Mouse (Mus musculus) forebrain, postnatal 0 days (tissue): ENCODE results near the gene Gba. TPM values are rescaled to one million over a fixed set of nuclear protein-coding genes. Genes with fewer than 3 reads are reported as not detected.

ENCODE experiments used
- ATAC-seq: fragments of 200-750 bp; cut with Nextera tagmentation; 2 replicates; pipeline ENCODE4 v1.8.0; 2017; ENCODE audit warnings: mild to moderate bottlenecking, moderate library complexity
- DNase-seq: peaks from one replicate; pipeline ENCODE4 v3.0.0-alpha.2; 2015
- H3K27ac ChIP-seq: fragments of 300-500 bp; sonication (generic); 2 replicates; pipeline ENCODE4 v1.5.1; 2014; ENCODE audit warnings: low read depth, mild to moderate bottlenecking, antibody characterized with exemption, low read length, moderate library complexity, mixed read lengths
- H3K27me3 ChIP-seq: fragments of 300-500 bp; sonication (generic); 2 replicates; pipeline ENCODE4 v1.6.1; 2014; ENCODE audit warnings: mild to moderate bottlenecking, low read length, mixed read lengths; ENCODE audit not compliant: insufficient read depth
- H3K36me3 ChIP-seq: fragments of 300-500 bp; sonication (generic); 2 replicates; pipeline ENCODE4 v1.6.1; 2014; ENCODE audit warnings: mild to moderate bottlenecking, moderate library complexity; ENCODE audit not compliant: insufficient read depth
- H3K4me1 ChIP-seq: fragments of 300-500 bp; sonication (generic); 2 replicates; pipeline ENCODE4 v1.6.1; 2014; ENCODE audit warnings: antibody characterized with exemption; ENCODE audit not compliant: insufficient read depth
- H3K4me2 ChIP-seq: fragments of 300-500 bp; sonication (generic); 2 replicates; pipeline ENCODE4 v1.6.1; 2014; ENCODE audit warnings: low read depth, mild to moderate bottlenecking, moderate library complexity
- H3K4me3 ChIP-seq: fragments of 300-500 bp; sonication (generic); 2 replicates; pipeline ENCODE4 v1.5.1; 2014; ENCODE audit warnings: low read depth, low read length, mixed read lengths
- H3K9ac ChIP-seq: fragments of 300-500 bp; sonication (generic); 2 replicates; pipeline ENCODE4 v1.6.1; 2014; ENCODE audit warnings: mild to moderate bottlenecking
- H3K9me3 ChIP-seq: fragments of 300-500 bp; sonication (generic); 2 replicates; pipeline ENCODE4 v1.6.1; 2016; ENCODE audit warnings: low read length
- CTCF ChIP-seq: sonication (generic); IDR thresholded peaks from 2 replicates; pipeline ENCODE4 v1.5.1; 2016; ENCODE audit warnings: antibody characterized with exemption, control low read depth, low read depth
- WGBS: fragments of 180-500 bp; shearing (Covaris S2); extraction: QIAGEN DNeasy Blood & Tissue Kit; methylation state at CpG from one replicate; pipeline ENCODE4 v1.1.7; 2014; 5-methylcytosine and 5-hydroxymethylcytosine counted together
- polyA plus RNA-seq: library from polyadenylated mRNA; unstranded; fragments of >200 nt; fragmentation: Nextera tagmentation; extraction: Ambion mirVana; gene quantifications from 2 replicates; pipeline ENCODE4 v1.2.1, GENCODE M21; 2015
- total RNA-seq: library from RNA; depleted of rRNA; stranded (reverse); fragments of >200 nt; gene quantifications from 2 replicates; pipeline ENCODE4 v1.2.3, GENCODE M21; 2014

Gene Gba
- total and polyA plus RNA-seq, 2 experiments from 2014 or later: 41.7 to 51.1 TPM

DNA sequence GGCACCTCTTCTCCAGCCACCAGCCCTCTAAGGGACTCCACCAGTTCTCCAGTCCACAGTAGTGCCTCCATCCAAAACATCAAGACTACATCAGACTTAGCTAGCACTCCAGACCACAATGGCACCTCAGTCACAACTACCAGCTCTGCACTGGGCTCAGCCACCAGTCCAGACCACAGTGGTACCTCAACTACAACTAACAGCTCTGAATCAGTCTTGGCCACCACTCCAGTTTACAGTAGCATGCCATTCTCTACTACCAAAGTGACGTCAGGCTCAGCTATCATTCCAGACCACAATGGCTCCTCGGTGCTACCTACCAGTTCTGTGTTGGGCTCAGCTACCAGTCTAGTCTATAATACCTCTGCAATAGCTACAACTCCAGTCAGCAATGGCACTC, 27.8 kb downstream of the Gba start:
- peaks cover 27% of the 10 kb centered on the region for H3K36me3 ChIP-seq
- H3K9me3 ChIP-seq: no peaks in the 10 kb centered on the region
- H3K4me1 ChIP-seq: peaks cover 23% of the 10 kb centered on the region
- H3K4me2 ChIP-seq: no peak overlapping the region
- TF ChIP-seq CTCF: no peak
- ATAC-seq (no peak), DNase-seq (no peak)
- 91% methylated on average over 2 of the region's 2 CpGs for WGBS
- H3K27me3 ChIP-seq: no peaks in the 10 kb centered on the region
- H3K9ac ChIP-seq: no peak overlapping the region
- no peak overlapping the region for H3K27ac ChIP-seq
- no peak overlapping the region for H3K4me3 ChIP-seq

DNA sequence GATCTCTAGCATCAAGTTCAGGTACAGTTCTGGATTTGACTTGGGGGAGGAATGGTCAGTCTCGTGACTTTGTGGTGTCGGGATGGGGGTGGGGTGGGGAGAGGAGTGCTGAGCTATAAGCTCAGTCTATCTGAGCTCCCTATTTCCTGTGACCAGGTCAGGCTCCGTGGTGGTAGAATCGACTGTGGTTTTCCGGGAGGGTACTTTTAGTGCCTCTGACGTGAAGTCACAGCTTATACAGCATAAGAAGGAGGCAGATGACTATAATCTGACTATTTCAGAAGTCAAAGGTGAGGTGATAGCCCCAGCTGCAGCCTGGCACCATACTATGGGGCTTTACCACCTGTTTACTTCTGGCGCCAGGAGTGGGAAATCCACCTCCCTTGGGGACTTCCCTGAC, 28.6 kb downstream of the Gba start:
- no peak overlapping the region for H3K4me3 ChIP-seq
- no peaks in the 10 kb centered on the region for H3K27me3 ChIP-seq
- H3K4me2 ChIP-seq: no peak overlapping the region
- no peak for ATAC-seq
- no peak overlapping the region for H3K9ac ChIP-seq
- DNase-seq: no peak
- WGBS: 81% methylated on average over 7 of the region's 7 CpGs
- peaks cover 16% of the 10 kb centered on the region for H3K4me1 ChIP-seq
- no peak for TF ChIP-seq CTCF
- no peaks in the 10 kb centered on the region for H3K9me3 ChIP-seq
- H3K36me3 ChIP-seq: peaks cover 35% of the 10 kb centered on the region
- no peak overlapping the region for H3K27ac ChIP-seq

GRCm38 (mm10) chr3:89231772-89232275, 29.1 kb downstream of the Gba start:
- TF ChIP-seq CTCF: no peak
- Histone ChIP-seq H3K27ac (no peak overlapping the region), H3K9me3 (no peaks in the 10 kb centered on the region), H3K4me3 (no peak overlapping the region), H3K27me3 (no peaks in the 10 kb centered on the region), H3K36me3 (peaks cover 40% of the 10 kb centered on the region), H3K4me2 (no peak overlapping the region), H3K4me1 (peaks cover 11% of the 10 kb centered on the region), H3K9ac (no peak overlapping the region)
- DNase-seq (no peak), ATAC-seq (no peak)
- whole genome bisulfite sequencing: 73% methylated on average over 16 of the region's 16 CpGs

GRCm38 (mm10) chr3:89232614-89233013, 29.9 kb downstream of the Gba start:
- H3K4me3 ChIP-seq: no peak overlapping the region
- H3K4me1 ChIP-seq: peaks cover 6% of the 10 kb centered on the region
- TF ChIP-seq CTCF: no peak
- no peaks in the 10 kb centered on the region for H3K9me3 ChIP-seq
- WGBS: 79% methylated on average over 6 of the region's 6 CpGs
- no peak for ATAC-seq
- no peak for DNase-seq
- H3K9ac ChIP-seq: no peak overlapping the region
- H3K36me3 ChIP-seq: peaks cover 48% of the 10 kb centered on the region
- H3K27ac ChIP-seq: no peak overlapping the region
- no peak overlapping the region for H3K4me2 ChIP-seq
- H3K27me3 ChIP-seq: no peaks in the 10 kb centered on the region

DNA sequence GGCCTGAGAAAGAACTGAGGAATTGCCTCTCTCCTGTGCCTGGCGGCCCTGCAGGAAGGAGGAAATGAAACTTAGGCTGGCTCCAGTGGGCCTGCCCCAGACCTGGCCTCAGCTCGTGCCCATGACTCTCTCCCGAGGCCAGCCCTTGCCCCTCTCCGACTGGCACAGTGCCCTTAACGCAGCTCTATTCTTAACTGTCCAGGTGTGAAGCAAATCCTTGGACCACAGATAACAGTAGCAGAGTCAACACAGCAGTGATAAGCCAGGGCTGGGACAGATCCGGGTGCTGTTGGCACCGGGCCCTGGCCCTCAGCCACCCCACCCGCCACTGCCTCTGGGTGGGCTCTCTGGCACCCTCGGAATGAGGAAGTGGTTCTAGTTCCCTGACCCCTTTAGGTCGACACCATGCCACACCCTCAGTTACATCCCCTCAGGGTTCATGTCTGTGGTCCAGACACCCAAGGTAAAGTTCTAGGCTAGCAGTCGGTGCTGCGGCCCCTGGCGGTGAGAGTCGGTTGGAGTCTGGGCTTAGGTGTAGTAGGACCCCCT, 30.9 kb downstream of the Gba start:
- Histone ChIP-seq H3K9ac (no peak overlapping the region), H3K27ac (no peak overlapping the region), H3K4me3 (no peak overlapping the region), H3K36me3 (peaks cover 58% of the 10 kb centered on the region), H3K9me3 (no peaks in the 10 kb centered on the region), H3K4me2 (no peak overlapping the region), H3K4me1 (no peaks in the 10 kb centered on the region), H3K27me3 (no peaks in the 10 kb centered on the region)
- no peak for ATAC-seq
- WGBS: 71% methylated on average over 14 of the region's 14 CpGs
- no peak for DNase-seq
- TF ChIP-seq CTCF: no peak

DNA sequence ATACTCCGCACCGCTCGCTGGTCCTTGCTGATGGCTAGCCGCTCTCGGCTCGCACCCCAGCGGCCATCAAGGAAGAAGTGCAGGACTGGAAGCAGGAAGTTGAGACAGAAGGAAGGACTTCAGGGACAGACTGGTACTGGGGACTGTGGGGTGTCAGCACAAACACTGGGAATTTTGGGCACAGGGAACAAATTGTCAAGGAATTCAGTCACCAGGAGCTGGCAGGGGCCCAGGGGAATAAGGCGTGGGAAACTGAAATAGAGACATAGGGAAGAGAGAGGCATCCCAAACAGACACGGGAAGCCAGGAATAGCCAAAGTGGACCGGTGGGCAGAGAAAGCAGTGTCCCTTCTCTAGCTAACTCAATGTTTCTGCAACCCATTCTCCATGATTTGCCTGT, 33.8 kb downstream of the Gba start:
- no peaks in the 10 kb centered on the region for H3K9me3 ChIP-seq
- H3K9ac ChIP-seq: no peak overlapping the region
- peaks cover 87% of the 10 kb centered on the region for H3K36me3 ChIP-seq
- no peaks in the 10 kb centered on the region for H3K4me1 ChIP-seq
- H3K27me3 ChIP-seq: no peaks in the 10 kb centered on the region
- no peak for TF ChIP-seq CTCF
- H3K4me3 ChIP-seq: no peak overlapping the region
- H3K27ac ChIP-seq: no peak overlapping the region
- no peak for ATAC-seq
- H3K4me2 ChIP-seq: no peak overlapping the region
- WGBS: 89% methylated on average over 10 of the region's 10 CpGs
- DNase-seq: no peak

DNA sequence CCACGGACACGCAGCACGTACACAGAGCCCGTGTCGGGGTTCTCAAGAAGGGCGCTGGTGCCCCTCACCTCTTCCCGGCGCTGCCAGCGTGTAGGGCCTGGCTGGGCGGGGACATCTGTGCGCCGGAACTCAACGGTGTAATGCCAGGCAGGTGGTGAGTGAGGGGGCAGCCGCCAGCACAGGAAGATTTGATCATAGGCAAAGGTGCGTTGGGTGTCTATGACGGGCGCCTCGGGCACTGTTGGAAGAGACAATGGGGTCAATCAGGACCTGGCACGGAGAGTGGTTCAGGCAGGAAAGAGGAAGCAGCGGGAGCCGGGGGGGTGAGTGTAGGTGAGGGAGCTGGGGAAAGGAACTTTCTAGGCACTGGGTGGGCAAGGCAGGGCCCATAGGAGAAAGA, 35.0 kb downstream of the Gba start:
- no peak overlapping the region for H3K4me3 ChIP-seq
- WGBS: 89% methylated on average over 21 of the region's 21 CpGs
- no peak overlapping the region for H3K9ac ChIP-seq
- H3K4me1 ChIP-seq: no peaks in the 10 kb centered on the region
- DNase-seq (no peak), ATAC-seq (no peak)
- no peak for TF ChIP-seq CTCF
- no peaks in the 10 kb centered on the region for H3K27me3 ChIP-seq
- no peak overlapping the region for H3K27ac ChIP-seq
- H3K36me3 ChIP-seq: peaks cover 97% of the 10 kb centered on the region
- H3K9me3 ChIP-seq: no peaks in the 10 kb centered on the region
- H3K4me2 ChIP-seq: no peak overlapping the region
